ENCODE assay signal across 13 mouse cellular contexts in genomic region chr1:118940269-118940840, GRCm38 (mm10).
DNase-seq lines count a peak whose midpoint lies in the region; ATAC-seq and TF ChIP-seq lines count a peak whose summit lies in the region.
"Had no signal": no experiment of that assay in that cellular context is flagged by ENCODE, and none has a peak within 500 bp of the region (broad histone marks: within the 10 kb centered on the region; RNA-seq: fewer than 3 reads in every experiment).

No protein-coding gene starts in this region.

- no peaks in the 10 kb centered on the region for H3K9me3 ChIP-seq in hindbrain, embryonic 10.5 days
- H3K9me3 ChIP-seq in hindbrain, embryonic 16.5 days (ENCODE audit: control insufficient read depth, low read length) = no peaks in the 10 kb centered on the region
- no peaks in the 10 kb centered on the region for H3K9me3 ChIP-seq in forebrain, postnatal 0 days (ENCODE audit: low read length)
- no peaks in the 10 kb centered on the region for H3K9me3 ChIP-seq in heart, embryonic 12.5 days (replicated peaks)
- H3K9me3 ChIP-seq: embryonic facial prominence, embryonic 15.5 days; lung, embryonic 15.5 days had no signal

- H3K9ac ChIP-seq in hindbrain, embryonic 16.5 days (ENCODE audit: low read depth, low read length) = no peak overlapping the region
- no peak overlapping the region for H3K9ac ChIP-seq in forebrain, postnatal 0 days
- no peak overlapping the region for H3K9ac ChIP-seq in heart, embryonic 12.5 days
- H3K9ac ChIP-seq: embryonic facial prominence, embryonic 15.5 days; lung, embryonic 15.5 days had no signal

- no peak overlapping the region for H3K4me3 ChIP-seq in hindbrain, embryonic 10.5 days
- H3K4me3 ChIP-seq in hindbrain, embryonic 16.5 days (ENCODE audit: low read length) = no peak overlapping the region
- H3K4me3 ChIP-seq in forebrain, postnatal 0 days (ENCODE audit: low read depth, low read length) = no peak overlapping the region
- no peak overlapping the region for H3K4me3 ChIP-seq in heart, embryonic 12.5 days
- H3K4me3 ChIP-seq: embryonic facial prominence, embryonic 15.5 days; lung, embryonic 15.5 days; myocyte had no signal

- peaks cover 65% of the 10 kb centered on the region for H3K4me1 ChIP-seq in hindbrain, embryonic 10.5 days (replicated peaks)
- peaks cover 13% of the 10 kb centered on the region for H3K4me1 ChIP-seq in hindbrain, embryonic 16.5 days (ENCODE audit: control insufficient read depth, insufficient read depth, low read depth, low read length)
- peaks cover 6% of the 10 kb centered on the region; the same call in 1 of the 2 replicates for H3K4me1 ChIP-seq in forebrain, postnatal 0 days (ENCODE audit: insufficient read depth)
- peaks cover 48% of the 10 kb centered on the region for H3K4me1 ChIP-seq in heart, embryonic 12.5 days (replicated peaks)

- peak; percentile 37 for DNase-seq in adrenal gland, postnatal 10 days
- DNase-seq in adrenal gland, adult 8-10 months = no peak
- no peak for DNase-seq in hindbrain, embryonic 10.5 days (ENCODE audit: low spot score)
- DNase-seq in NIH3T3 (ENCODE audit: low read depth) = peak; percentile 10
- no peak for DNase-seq in forebrain, postnatal 0 days
- DNase-seq in thymus, postnatal 14 days = no peak
- DNase-seq: kidney, postnatal 4 days had no signal

- H3K27me3 ChIP-seq in hindbrain, embryonic 10.5 days (ENCODE audit: insufficient read depth, poor library complexity, severe bottlenecking) = no peaks in the 10 kb centered on the region
- no peaks in the 10 kb centered on the region for H3K27me3 ChIP-seq in hindbrain, embryonic 16.5 days (replicated peaks; ENCODE audit: control insufficient read depth, insufficient read depth, low read length)
- no peaks in the 10 kb centered on the region for H3K27me3 ChIP-seq in forebrain, postnatal 0 days (ENCODE audit: insufficient read depth, low read length)
- H3K27me3 ChIP-seq in heart, embryonic 12.5 days (replicated peaks) = no peaks in the 10 kb centered on the region
- H3K27me3 ChIP-seq: embryonic facial prominence, embryonic 15.5 days had no signal

- no peak for ATAC-seq in hindbrain, embryonic 16.5 days
- peak; percentile 17; the same call in 1 of the 2 replicates for ATAC-seq in forebrain, postnatal 0 days
- ATAC-seq in heart, embryonic 12.5 days (ENCODE audit: insufficient number of reproducible peaks, low FRiP score) = no peak
- ATAC-seq: intestine, postnatal 0 days had no signal

- H3K4me2 ChIP-seq in hindbrain, embryonic 16.5 days (ENCODE audit: low read length) = no peak overlapping the region
- no peak overlapping the region for H3K4me2 ChIP-seq in forebrain, postnatal 0 days (ENCODE audit: low read depth)
- H3K4me2 ChIP-seq in heart, embryonic 12.5 days = no peak overlapping the region
- H3K4me2 ChIP-seq: embryonic facial prominence, embryonic 15.5 days; lung, embryonic 15.5 days had no signal

- TF ChIP-seq CTCF in forebrain, postnatal 0 days (IDR thresholded peaks at IDR 0.05; ENCODE audit: low read depth) = no peak

- H3K36me3 ChIP-seq in hindbrain, embryonic 10.5 days = 0 out of 2 replicates have a peak, but pooled peaks cover 4% of the 10 kb centered on the region
- H3K36me3 ChIP-seq in hindbrain, embryonic 16.5 days (ENCODE audit: control insufficient read depth, insufficient read depth, low read length) = no peaks in the 10 kb centered on the region
- H3K36me3 ChIP-seq in forebrain, postnatal 0 days (ENCODE audit: insufficient read depth) = no peaks in the 10 kb centered on the region
- H3K36me3 ChIP-seq in heart, embryonic 12.5 days = no peaks in the 10 kb centered on the region
- H3K36me3 ChIP-seq: lung, embryonic 15.5 days had no signal

- 52% methylated on average over 5 of the region's 5 CpGs for WGBS in hindbrain, embryonic 10.5 days
- 45% methylated on average over 5 of the region's 5 CpGs for WGBS in hindbrain, embryonic 16.5 days
- WGBS in forebrain, postnatal 0 days = 10% methylated on average over 5 of the region's 5 CpGs
- WGBS in heart, embryonic 12.5 days = 24% methylated on average over 5 of the region's 5 CpGs

- peak overlapping the region; percentile 42; the same call in 1 of the 2 replicates for H3K27ac ChIP-seq in hindbrain, embryonic 10.5 days
- no peak overlapping the region for H3K27ac ChIP-seq in hindbrain, embryonic 16.5 days (ENCODE audit: low read depth, low read length)
- H3K27ac ChIP-seq in forebrain, postnatal 0 days (ENCODE audit: low read depth, low read length) = no peak overlapping the region
- no peak overlapping the region for H3K27ac ChIP-seq in heart, embryonic 12.5 days (ENCODE audit: poor library complexity, severe bottlenecking)
- H3K27ac ChIP-seq: embryonic facial prominence, embryonic 15.5 days; lung, embryonic 15.5 days had no signal

Comparison
In these comparisons a context has a peak if more than half of its experiments do, and no peak if none do; other contexts are left out.
1. DNase-seq: peak in adrenal gland, postnatal 10 days (single experiment) and NIH3T3 (single experiment); none in adrenal gland, adult 8-10 months (single experiment), hindbrain, embryonic 10.5 days (single experiment), forebrain, postnatal 0 days (single experiment) and thymus, postnatal 14 days (single experiment).